Mouse (Mus musculus): ENCODE results near the gene Ano6.

Gene Ano6

GRCm38 (mm10) chr15:95768703-95769102 is 21.9 kb upstream of the Ano6 start:
- CTCF ChIA-PET, result no interaction called here

- CTCF ChIA-PET, result interaction anchor here (0.7 kb wide), 1 partner anchor 222 kb away, joined by 4 read pairs; no protein-coding TSS in a partner anchor
Measured at GRCm38 (mm10) chr15:95769576-95769975, 21.1 kb upstream of the Ano6 start.

GRCm38 (mm10) chr15:95770307-95770706 is 20.3 kb upstream of the Ano6 start:
- CTCF ChIA-PET, result interaction anchor here (0.7 kb wide), 1 partner anchor 221 kb away, joined by 4 read pairs; no protein-coding TSS in a partner anchor

DNA sequence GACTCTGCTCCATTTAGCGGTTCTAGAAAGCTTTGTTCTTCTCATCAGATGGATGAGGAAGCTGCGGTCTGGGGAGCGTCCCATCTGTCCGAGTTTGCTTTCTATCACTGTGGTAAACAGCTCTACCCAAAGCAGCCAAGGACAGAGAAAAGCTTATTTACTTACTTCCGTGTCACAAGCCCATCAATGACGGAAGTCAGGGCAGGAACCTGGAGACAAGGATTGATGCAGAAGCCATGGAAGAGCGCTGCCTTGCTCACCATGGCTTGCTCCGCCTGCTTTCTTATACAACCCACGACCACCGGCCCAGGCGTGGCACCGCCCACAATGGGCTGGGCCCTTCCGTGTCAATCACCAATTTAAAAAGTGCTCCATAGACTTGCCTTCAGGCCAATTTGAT is 18.3 kb upstream of the Ano6 start:
- CTCF ChIA-PET, result interaction anchor here (1.2 kb wide), 1 partner anchor 15 kb away, joined by 4 read pairs; no protein-coding TSS in a partner anchor

DNA sequence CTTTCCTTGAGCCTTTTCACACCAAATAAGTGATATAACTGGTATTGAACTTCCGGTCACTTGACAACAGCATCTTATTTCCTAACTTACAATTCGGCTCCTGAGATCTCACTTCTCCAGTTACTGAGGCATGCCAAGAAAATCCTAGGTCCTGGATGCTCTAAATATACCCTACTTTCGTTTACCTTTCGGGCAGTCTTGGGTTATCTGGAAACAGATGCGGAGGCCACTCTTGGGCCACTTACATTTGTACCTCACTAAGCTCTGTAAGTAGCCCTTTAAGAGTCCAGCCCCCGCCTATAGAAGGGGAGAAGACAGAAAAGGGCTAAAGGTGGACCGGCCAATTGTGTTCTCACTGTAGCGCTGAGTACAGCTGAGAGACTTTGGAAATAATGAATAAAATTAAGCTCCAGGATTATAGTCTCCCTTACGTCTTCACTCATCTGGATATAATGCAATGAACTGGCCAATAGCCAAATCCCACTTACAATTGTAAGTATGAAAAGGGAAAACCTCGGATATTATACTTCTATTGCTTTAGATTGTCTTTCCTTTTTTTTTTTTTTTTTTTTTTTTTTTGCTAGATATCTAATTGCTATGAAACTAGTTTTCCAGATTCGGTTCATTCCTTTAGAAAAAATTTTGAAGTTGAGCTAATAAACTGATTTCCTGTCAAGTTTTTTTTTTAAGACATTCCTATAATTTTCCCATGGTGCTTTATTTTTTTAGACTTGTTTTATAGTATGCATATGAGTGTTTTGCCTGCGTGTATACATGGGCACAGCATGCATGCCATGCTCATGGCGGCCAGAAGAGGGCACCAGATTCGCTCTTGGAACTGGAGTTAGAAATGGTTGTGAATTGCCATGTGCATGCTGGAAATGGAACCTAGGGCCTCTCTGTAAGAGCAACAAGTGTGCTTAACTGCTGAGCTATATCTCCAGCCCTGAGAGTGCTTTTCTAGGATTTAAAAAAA is 17.5 kb upstream of the Ano6 start:
- CTCF ChIA-PET, result interaction anchor here (0.6 to 1.2 kb wide), 8 partner anchors 13 to 578 kb away, joined by 3 to 14 read pairs (median 6); no protein-coding TSS in a partner anchor

- CTCF ChIA-PET, result interaction anchor here (0.9 to 1.0 kb wide), 2 partner anchors 95 to 174 kb away, joined by 3 to 6 read pairs; no protein-coding TSS in a partner anchor
Measured at GRCm38 (mm10) chr15:95774197-95774596, 16.4 kb upstream of the Ano6 start.

DNA sequence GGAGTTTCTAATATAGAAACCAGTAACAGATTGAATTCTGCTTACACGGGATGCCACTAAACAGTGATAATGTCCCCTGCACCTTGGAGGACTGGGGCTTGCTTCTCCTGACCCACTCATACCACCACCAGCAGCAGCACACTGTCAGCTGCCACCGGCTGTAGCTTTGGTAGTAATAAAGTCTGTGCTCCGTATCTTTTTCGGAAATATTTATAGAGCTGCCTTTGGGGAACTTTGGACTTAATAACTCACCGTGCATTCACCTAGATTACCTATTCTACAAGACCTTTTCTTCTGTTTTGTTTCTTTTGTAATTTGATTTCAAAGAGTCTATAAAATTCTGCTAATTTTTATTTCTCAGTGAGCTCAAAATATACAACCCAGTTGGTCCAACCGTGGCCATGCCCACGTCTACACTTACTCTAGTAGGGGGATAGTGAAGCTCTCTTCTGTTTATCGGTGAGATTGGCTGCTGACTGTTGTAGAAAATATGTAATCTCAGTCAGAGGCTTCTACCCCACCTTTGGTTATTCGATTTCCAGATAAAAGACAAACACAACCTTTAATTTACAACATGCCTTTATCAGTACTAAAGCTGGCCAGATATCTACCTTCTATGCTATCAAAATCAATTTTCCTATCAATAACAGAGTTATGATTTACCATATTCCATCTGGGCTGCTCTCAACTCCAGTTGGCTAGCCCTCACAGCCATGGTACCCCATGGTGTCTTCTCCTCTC is 15.8 kb upstream of the Ano6 start:
- CTCF ChIA-PET, result no interaction called here

DNA sequence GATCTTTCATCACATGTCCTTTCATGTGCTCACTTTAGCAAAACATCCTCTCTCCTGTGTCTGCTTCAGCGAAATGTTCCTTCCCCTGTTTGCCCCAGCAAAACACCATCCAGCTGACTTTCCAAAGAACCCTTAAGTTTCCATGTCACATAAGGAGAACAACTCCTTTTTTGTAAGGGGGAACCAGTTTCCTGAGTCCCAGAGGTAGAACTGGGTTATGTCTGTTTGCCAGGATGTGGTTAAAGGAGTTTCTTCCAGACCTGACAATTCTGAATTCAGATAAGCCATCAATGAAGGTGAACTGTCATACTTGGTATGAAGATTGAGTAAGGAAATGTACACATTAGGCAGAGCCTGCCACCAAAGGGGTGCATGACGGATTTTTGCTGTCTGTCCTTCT is 12.9 kb upstream of the Ano6 start:
- CTCF ChIA-PET, result interaction anchor here (0.5 to 0.6 kb wide), 2 partner anchors 28 to 166 kb away, joined by 4 to 7 read pairs; no protein-coding TSS in a partner anchor

GRCm38 (mm10) chr15:95778710-95779109 is 11.9 kb upstream of the Ano6 start:
- CTCF ChIA-PET, result interaction anchor here (0.8 kb wide), 1 partner anchor 12 kb away, joined by 3 read pairs; the partner anchor contains the start of gene Ano6

GRCm38 (mm10) chr15:95786624-95787023 is 4.0 kb upstream of the Ano6 start:
- CTCF ChIA-PET, result interaction anchor here (0.6 kb wide), 2 partner anchors 13 to 19 kb away, joined by 5 to 10 read pairs; no protein-coding TSS in a partner anchor

DNA sequence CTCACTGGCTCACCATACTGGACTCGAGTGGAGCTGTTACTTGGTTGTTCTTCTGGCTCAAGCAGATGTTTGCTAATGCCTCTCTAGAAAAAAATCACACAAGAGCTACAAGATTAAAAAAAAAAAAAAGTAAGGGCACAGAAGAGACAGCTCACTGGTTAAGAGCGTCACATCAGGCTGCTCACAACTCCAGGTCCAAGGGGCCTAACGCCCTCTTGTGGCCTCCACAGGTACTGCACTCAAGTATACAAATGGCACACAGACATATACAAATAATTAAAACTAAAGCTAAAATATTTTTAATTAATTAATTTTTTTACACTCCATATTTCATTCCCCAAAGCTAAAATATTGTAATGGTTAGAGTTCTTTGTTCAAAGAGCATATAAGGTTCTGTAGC is 3.1 kb upstream of the Ano6 start:
- CTCF ChIA-PET, result interaction anchor here (1.2 kb wide), 1 partner anchor 15 kb away, joined by 4 read pairs; no protein-coding TSS in a partner anchor

DNA sequence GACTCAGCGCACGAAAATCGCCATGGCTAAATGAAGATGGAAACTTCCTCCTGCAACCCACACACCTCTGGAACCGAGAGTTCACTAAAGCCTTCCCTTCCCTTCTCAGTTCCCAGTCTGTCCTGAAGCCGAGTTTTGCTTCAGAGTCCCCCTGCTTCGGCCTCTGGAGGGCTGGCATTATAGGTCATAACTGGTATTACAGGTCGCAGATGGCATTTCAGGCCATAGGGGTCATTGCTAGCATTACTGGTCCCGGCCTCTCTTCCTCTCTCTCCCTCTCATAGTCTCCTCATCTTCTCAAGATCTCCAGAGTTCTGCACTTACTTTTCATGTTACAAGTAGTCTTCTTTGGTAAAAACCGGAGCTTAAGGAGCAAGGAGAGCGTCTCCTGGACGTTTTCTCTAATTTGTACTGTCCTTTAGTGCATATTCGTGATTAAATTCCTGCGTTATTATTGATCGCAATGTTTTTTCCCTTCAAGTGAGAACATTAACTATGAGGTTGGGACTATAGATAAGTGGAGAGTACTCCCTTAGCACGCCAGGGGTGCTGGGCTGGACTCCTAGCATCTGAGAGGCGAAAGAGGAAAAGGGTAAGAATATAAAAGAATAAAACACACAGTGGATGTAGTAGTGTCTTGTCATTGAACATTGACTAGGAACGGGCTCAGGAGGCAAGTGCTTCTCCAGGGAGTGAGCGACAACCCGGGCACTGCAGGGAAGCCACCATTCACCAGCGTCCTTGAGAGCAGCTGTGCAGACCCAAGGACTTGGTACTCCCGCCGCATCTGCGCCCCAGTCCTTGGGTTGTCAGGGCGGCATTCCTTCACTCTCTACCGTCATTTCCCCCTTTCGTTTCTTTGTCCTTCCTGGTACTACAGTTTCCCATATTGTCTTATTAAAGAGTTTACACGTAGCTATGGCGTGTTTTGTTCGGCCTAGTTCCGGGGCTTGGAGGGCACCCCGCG is 798 bp upstream of the Ano6 start:
- CTCF ChIA-PET, result interaction anchor here (0.6 to 0.9 kb wide), 2 partner anchors 11 to 41 kb away, joined by 3 read pairs; no protein-coding TSS in a partner anchor

DNA sequence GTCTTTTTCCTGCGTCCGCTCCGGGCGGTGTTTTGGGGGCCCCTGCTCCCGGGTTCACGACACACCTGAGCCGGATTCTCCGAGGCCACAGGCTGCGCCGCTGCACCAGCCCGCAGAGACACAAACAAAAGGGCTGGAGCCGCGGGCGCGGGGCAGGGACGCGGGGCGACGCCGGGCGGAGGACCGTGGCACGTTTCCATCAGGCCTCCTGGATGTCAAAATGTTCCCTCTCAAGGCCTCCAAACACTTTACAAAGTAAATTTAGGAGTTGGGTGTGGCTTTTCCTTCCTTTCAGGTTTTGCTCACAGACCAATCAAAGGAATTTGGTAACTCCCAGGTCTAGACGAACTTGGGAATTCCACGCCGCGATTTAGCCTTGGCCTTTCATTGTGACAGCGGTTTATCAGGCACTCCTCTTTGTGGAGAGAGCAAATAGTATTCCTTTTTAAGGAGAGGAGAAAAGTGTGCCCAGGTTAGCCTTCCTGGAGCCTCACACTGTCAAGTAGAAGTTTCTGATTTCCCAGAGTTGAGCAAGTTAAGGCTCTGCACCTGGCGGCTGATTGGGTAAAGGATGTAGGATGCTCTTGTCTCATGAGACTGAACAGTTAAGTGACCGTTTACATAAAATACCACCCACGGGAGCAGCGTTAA is 623 bp downstream of the Ano6 start:
- CTCF ChIA-PET, result interaction anchor here (0.9 kb wide), 1 partner anchor 13 kb away, joined by 3 read pairs; no protein-coding TSS in a partner anchor

GRCm38 (mm10) chr15:95791855-95792254 is 1.2 kb downstream of the Ano6 start:
- CTCF ChIA-PET, result no interaction called here

DNA sequence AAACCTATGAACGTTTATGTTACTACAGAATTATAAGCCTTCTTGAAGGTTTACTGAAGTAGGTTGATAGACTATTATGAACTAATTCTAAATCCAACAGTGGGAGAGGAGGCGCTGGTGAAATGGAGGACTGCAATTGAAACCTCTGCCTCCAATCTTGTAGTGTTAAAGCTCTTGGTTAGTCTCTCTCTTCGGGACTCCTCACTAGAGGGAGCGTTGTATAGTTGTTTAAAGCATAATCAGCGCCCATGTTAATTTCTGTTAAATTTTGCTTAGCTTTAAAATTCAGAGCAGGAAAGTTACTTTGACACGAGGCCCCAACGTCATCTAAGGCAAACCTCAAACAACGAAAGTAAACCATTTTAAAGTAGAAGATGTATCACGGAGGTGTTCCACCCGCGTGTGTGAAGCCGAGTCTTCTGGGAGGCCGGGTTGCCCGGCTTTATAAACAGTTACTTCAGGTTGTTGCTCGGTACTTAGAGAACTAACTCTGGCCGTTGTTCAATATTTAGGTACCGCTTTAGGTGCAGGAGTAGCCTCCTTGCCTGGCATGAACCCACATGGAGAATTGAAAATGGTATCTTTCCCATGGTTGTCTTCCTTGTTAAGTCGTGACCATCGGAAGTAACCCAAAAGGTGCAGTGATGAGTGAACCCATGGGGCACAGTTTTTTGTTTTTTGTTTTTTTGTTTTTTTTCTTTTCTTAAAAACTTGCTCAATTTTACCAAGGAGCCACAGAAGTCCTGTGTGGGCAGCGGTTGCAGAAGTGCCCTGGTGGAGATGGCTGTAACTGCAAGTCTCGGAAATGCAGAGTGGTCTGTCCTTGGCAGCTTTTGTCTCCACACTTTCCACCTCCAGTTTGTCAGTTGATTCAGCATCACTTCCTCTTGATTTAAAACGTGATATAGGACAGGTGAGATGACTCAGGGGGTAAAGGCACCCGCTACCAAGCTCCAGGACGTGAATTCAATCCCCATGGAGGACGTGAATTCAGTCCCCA is 1.9 kb downstream of the Ano6 start:
- CTCF ChIA-PET, result interaction anchor here (0.6 kb wide), 1 partner anchor 93 kb away, joined by 11 read pairs; no protein-coding TSS in a partner anchor

DNA sequence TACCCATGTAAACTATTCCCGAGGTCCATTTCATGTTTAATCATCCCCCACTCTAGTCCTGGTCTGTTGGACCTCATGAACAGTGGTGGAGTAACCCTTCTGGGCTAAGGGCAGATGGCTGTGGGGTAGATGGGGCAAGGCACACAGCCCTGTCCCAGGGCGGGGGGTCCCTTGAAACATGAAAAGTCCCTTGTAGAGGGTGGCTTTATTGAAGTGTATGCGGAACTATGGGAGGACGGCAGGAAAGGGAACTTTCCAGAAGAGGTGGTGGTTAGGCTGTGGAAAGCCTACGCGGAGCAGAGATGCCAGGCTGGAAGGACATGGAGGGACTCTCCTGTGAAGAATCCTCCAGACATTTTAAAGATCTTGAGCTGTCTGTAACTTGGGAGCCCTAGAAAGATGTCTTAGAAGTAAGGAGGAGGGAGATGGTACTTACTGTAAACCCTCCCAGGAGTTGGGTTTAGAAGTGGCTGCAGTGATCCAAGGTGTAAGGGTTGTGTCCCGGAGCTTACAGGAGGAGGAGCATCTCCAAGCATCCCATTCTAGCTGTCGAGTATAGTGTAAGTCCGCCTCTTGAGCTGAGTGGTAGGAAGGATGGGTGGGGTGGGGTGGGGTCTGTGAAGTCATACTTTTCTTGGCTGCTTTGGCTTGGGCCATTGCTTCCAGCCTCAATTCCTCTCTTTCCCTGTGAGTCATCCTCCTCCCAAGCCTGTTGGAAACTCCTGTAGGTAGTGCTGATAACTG is 3.3 kb downstream of the Ano6 start:
- CTCF ChIA-PET, result no interaction called here

DNA sequence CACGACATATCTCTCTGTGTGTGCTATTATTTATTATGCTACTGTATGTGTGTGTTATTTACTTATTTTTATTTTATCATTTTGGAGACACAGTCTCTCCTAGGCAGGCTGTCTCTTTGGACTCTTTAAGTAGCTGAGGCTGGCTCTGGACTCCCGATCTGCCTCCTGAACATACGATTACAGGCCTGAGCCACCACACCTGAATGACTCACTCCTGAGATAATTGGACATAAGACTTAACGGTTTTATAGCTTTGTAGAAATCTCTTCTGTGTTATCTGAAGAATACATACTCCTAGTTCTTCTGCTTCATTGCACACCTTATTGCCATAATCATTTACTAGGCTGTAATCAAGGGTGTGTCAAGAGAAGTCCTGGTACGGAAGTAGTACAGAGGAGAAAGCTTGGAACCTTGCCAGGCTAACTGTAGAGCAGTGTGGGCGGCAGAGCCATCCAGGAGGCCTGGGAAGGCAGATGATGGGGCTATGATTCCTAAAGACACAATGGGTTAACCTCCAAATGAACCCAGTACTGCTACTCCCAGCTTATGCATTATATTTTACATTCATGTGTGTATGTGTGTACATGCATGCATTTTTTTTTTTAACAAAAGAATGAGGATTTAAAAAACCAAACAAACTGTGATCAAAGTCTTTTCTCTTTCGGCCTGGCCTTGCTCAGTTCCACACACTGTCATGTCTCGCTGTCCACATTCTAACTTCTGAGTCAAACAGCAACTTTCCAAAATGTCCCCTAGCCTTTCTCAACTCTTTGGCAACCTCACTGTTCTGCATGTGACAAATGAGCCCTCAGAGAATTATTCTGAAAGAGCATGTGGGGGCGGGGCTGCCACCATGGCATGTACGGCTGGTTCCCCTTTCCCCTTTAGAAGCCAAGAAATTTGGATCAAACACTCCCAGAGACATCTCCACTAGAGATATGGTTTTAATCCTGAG is 4.2 kb downstream of the Ano6 start:
- CTCF ChIA-PET, result no interaction called here
